Comparison of ENCODE assay signal across 9 mouse cellular contexts in genomic region chr7:130720646-130721335, GRCm38 (mm10). TPM values are rescaled to one million over a fixed set of nuclear protein-coding genes. Genes with fewer than 3 reads are reported as not detected.
A peak's percentile ranks its signal among the peaks of the same experiment; 100 is the strongest.
DNase-seq lines count a peak whose midpoint lies in the region; ATAC-seq lines count a peak whose summit lies in the region.
"Had no signal": no experiment of that assay in that cellular context is flagged by ENCODE, and none has a peak within 500 bp of the region (broad histone marks: within the 10 kb centered on the region; RNA-seq: fewer than 3 reads in every experiment).

No protein-coding gene starts in this region.

- peaks cover 57% of the 10 kb centered on the region for H3K36me3 ChIP-seq in neural tube, embryonic 13.5 days
- peaks cover 34% of the 10 kb centered on the region for H3K36me3 ChIP-seq in forebrain, embryonic 14.5 days (ENCODE audit: control insufficient read depth, insufficient read depth, low read length)
- no peaks in the 10 kb centered on the region for H3K36me3 ChIP-seq in liver, embryonic 12.5 days

- no peaks in the 10 kb centered on the region for H3K27me3 ChIP-seq in neural tube, embryonic 13.5 days
- no peaks in the 10 kb centered on the region for H3K27me3 ChIP-seq in forebrain, embryonic 14.5 days (replicated peaks; ENCODE audit: control insufficient read depth, insufficient read depth, low read length)
- no peaks in the 10 kb centered on the region for H3K27me3 ChIP-seq in liver, embryonic 12.5 days (replicated peaks)
- H3K27me3 ChIP-seq: Patski had no signal

- H3K4me2 ChIP-seq in neural tube, embryonic 13.5 days: no peak overlapping the region
- H3K4me2 ChIP-seq in forebrain, embryonic 14.5 days (ENCODE audit: low read length): no peak overlapping the region
- no peak overlapping the region for H3K4me2 ChIP-seq in liver, embryonic 12.5 days

- H3K9me3 ChIP-seq in neural tube, embryonic 13.5 days: no peaks in the 10 kb centered on the region
- no peaks in the 10 kb centered on the region for H3K9me3 ChIP-seq in forebrain, embryonic 14.5 days (replicated peaks; ENCODE audit: control insufficient read depth, low read length)
- no peaks in the 10 kb centered on the region for H3K9me3 ChIP-seq in liver, embryonic 12.5 days (replicated peaks)

- WGBS in neural tube, embryonic 13.5 days: 64% methylated on average over 9 of the region's 9 CpGs
- WGBS in forebrain, embryonic 14.5 days: 45% methylated on average over 9 of the region's 9 CpGs
- 76% methylated on average over 9 of the region's 9 CpGs for WGBS in liver, embryonic 12.5 days (ENCODE audit: insufficient replicate concordance)

- intact Hi-C loops in left cerebral cortex, postnatal 36 days (cut with DNase I): no loop called here

- peaks cover 30% of the 10 kb centered on the region for H3K4me1 ChIP-seq in neural tube, embryonic 13.5 days (replicated peaks)
- peaks cover 21% of the 10 kb centered on the region for H3K4me1 ChIP-seq in forebrain, embryonic 14.5 days (ENCODE audit: control insufficient read depth, insufficient read depth, low read length)
- H3K4me1 ChIP-seq in liver, embryonic 12.5 days: peaks cover 4% of the 10 kb centered on the region; the same call in 1 of the 2 replicates

- H3K27ac ChIP-seq in neural tube, embryonic 13.5 days (replicated peaks): peak overlapping the region; percentile 49; the same call in 1 of the 2 replicates
- peak overlapping the region; percentile 58; the same call in 1 of the 2 replicates for H3K27ac ChIP-seq in forebrain, embryonic 14.5 days (ENCODE audit: low read depth, low read length)
- no peak overlapping the region for H3K27ac ChIP-seq in liver, embryonic 12.5 days

- no peak for ATAC-seq in neural tube, embryonic 13.5 days (ENCODE audit: low read depth)
- ATAC-seq in forebrain, embryonic 14.5 days: 0 out of 2 replicates have a peak, but pooled peaks have one; percentile 37
- ATAC-seq in liver, embryonic 12.5 days: no peak
- ATAC-seq: Patski had no signal

- H3K9ac ChIP-seq in neural tube, embryonic 13.5 days: no peak overlapping the region
- H3K9ac ChIP-seq in forebrain, embryonic 14.5 days (ENCODE audit: low read length): peak overlapping the region; percentile 8; the same call in 1 of the 2 replicates
- H3K9ac ChIP-seq in liver, embryonic 12.5 days: no peak overlapping the region

- no peak overlapping the region for H3K4me3 ChIP-seq in neural tube, embryonic 13.5 days
- no peak overlapping the region for H3K4me3 ChIP-seq in forebrain, embryonic 14.5 days (ENCODE audit: low read depth, low read length)
- H3K4me3 ChIP-seq in liver, embryonic 12.5 days: no peak overlapping the region

- DNase-seq in neural tube, embryonic 10.5 days (ENCODE audit: extremely low spot score, low spot score): no peak
- no peak for DNase-seq in forebrain, embryonic 14.5 days (ENCODE audit: low spot score)
- DNase-seq in kidney, postnatal 10 days: peak; percentile 59
- DNase-seq in left cerebral cortex, postnatal 36 days (ENCODE audit: low spot score in 2 of 2): no peak
- no peak for DNase-seq in urinary bladder, postnatal 14 days (ENCODE audit: low spot score)
- DNase-seq: thymus, postnatal 4 days had no signal

RNA-seq across cellular contexts. Expression of gene Btbd16, which starts 53.1 kb away (rescaled TPM):
- 0.11 and 0.25 TPM in 2 replicates for polyA plus RNA-seq in neural tube, embryonic 13.5 days (2015; fragmentation: Nextera tagmentation; extraction: Ambion mirVana)
- not detected in 2 replicates for polyA plus RNA-seq in forebrain, embryonic 14.5 days (2014; fragmentation: Nextera tagmentation; extraction: Ambion mirVana)
- total RNA-seq in left cerebral cortex, postnatal 36 days (2021): under 1 TPM; 0.23 to 0.37 TPM
- polyA plus RNA-seq in liver, embryonic 12.5 days (2016; fragmentation: Nextera tagmentation; extraction: Ambion mirVana): not detected in 2 replicates
